Mouse (Mus musculus) spleen, adult 2 months (tissue): Measurements from ENCODE around the gene Arfrp1. TPM values are rescaled to one million over a fixed set of nuclear protein-coding genes. Genes with fewer than 3 reads are reported as not detected.

Experiments used
- DNase-seq, 2 experiments: peaks; one replicate each; pipeline versions ENCODE4 v3.0.0 to v3.0.0-alpha.2; 2012 to 2021; ENCODE audit warnings: low spot score in 2 of 2, low read depth in 1 of 2
- H3K27ac ChIP-seq: fragments of 200-500 bp; 2 replicates; pipeline ENCODE4 v1.5.1; 2012; ENCODE audit warnings: low read length, inconsistent platforms; ENCODE audit not compliant: insufficient read depth
- H3K27me3 ChIP-seq: fragments of 200-500 bp; 2 replicates; pipeline ENCODE4 v1.6.1; 2012; ENCODE audit warnings: mild to moderate bottlenecking, moderate library complexity, low read length, inconsistent platforms; ENCODE audit not compliant: control insufficient read depth, insufficient read depth
- H3K36me3 ChIP-seq: fragments of 200-500 bp; 2 replicates; pipeline ENCODE4 v1.6.1; 2012; ENCODE audit warnings: mild to moderate bottlenecking, low read length, inconsistent platforms; ENCODE audit not compliant: control insufficient read depth, insufficient read depth
- H3K4me1 ChIP-seq: fragments of 200-500 bp; 2 replicates; pipeline ENCODE4 v1.6.1; 2011; ENCODE audit warnings: inconsistent platforms; ENCODE audit not compliant: control insufficient read depth, insufficient read depth, insufficient read length
- H3K4me3 ChIP-seq: fragments of 200-500 bp; 2 replicates; pipeline ENCODE4 v1.5.1; 2011; ENCODE audit warnings: mild to moderate bottlenecking, inconsistent platforms; ENCODE audit not compliant: insufficient read depth, insufficient read length; ENCODE audit errors: extremely low read depth
- CTCF ChIP-seq: fragments of 200-500 bp; IDR thresholded peaks from 2 replicates; pipeline ENCODE4 v1.5.1; 2011; ENCODE audit warnings: mild to moderate bottlenecking, inconsistent platforms; ENCODE audit not compliant: insufficient read depth, insufficient read length, insufficient replicate concordance; ENCODE audit errors: extremely low read depth
- POLR2A ChIP-seq: fragments of 200-500 bp; IDR thresholded peaks from 2 replicates; pipeline ENCODE4 v1.6.1; 2011; ENCODE audit warnings: low read depth, low read length, inconsistent platforms
- WGBS: fragments of 180-500 bp; shearing (Covaris S2); methylation state at CpG from one replicate; pipeline ENCODE4 v1.1.7; 2018; 5-methylcytosine and 5-hydroxymethylcytosine counted together
- polyA plus RNA-seq: library from polyadenylated mRNA; depleted of rRNA; stranded (reverse); fragments of >200 nt; gene quantifications from 2 replicates; pipeline ENCODE4 v1.2.3, GENCODE M21; 2012

Arfrp1 gene
- polyA plus RNA-seq, 1 experiment = 35.4 TPM

DNA sequence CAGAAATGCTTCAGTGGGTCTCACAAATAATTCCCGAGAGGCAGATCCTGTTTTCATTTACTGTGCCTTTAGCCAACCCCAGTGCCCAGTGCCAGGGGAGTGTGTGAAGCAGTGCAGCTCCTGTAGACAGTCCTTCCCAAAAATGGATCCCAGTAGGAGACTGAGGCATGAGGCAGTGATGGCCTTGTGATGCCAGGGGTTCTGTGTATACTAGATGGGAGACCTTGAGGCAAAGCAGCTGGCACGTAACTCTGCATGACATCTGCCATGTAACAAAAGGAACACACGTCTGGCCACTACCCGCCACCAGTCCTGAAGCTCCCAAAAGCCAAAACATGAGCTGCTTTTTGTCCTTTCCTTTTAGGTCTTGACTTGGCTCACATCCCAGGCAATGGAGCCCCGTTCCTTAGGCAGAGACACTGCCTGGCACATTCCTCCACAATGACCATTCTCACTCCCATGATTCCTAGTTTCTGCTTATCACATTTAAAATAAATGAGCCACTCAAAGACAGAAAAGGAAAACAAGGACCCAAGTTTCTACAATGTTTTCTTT, 32.1 kb upstream of the Arfrp1 start:
- TF ChIP-seq CTCF = no peak
- no peak for TF ChIP-seq POLR2A
- H3K27ac ChIP-seq = no peak overlapping the region
- no peak overlapping the region for H3K4me3 ChIP-seq
- no peaks in the 10 kb centered on the region for H3K4me1 ChIP-seq
- WGBS = 88% methylated on average over 5 of the region's 5 CpGs
- H3K27me3 ChIP-seq = no peaks in the 10 kb centered on the region
- DNase-seq = no peak
- no peaks in the 10 kb centered on the region for H3K36me3 ChIP-seq

- 93% methylated on average over 3 of the region's 3 CpGs for WGBS
- no peak for TF ChIP-seq POLR2A
- no peak for TF ChIP-seq CTCF
- H3K27ac ChIP-seq = no peak overlapping the region
These were observed 28.9 kb upstream of the Arfrp1 start for GRCm38 (mm10) chr2:181394086-181394485.

GRCm38 (mm10) chr2:181392600-181393213, 27.5 kb upstream of the Arfrp1 start:
- 30% methylated on average over 4 of the region's 4 CpGs for WGBS
- Histone ChIP-seq H3K4me3 (no peak overlapping the region), H3K27me3 (no peaks in the 10 kb centered on the region), H3K4me1 (no peaks in the 10 kb centered on the region), H3K27ac (no peak overlapping the region), H3K36me3 (no peaks in the 10 kb centered on the region)
- TF ChIP-seq CTCF = peak; percentile 73; the same call in 1 of the 2 replicates
- no peak for TF ChIP-seq POLR2A
- DNase-seq = peak; percentile 61 to 81

More at GRCm38 (mm10) chr2:181394086-181394485, 28.9 kb upstream of the Arfrp1 start:
- H3K4me1 ChIP-seq = no peaks in the 10 kb centered on the region
- no peaks in the 10 kb centered on the region for H3K27me3 ChIP-seq
- no peaks in the 10 kb centered on the region for H3K36me3 ChIP-seq
- no peak overlapping the region for H3K4me3 ChIP-seq
- no peak for DNase-seq

GRCm38 (mm10) chr2:181391541-181391940, 26.3 kb upstream of the Arfrp1 start:
- no peaks in the 10 kb centered on the region for H3K27me3 ChIP-seq
- DNase-seq = no peak
- H3K4me3 ChIP-seq = no peak overlapping the region
- WGBS = 79% methylated on average over 2 of the region's 2 CpGs
- no peaks in the 10 kb centered on the region for H3K36me3 ChIP-seq
- no peak for TF ChIP-seq CTCF
- no peak for TF ChIP-seq POLR2A
- H3K27ac ChIP-seq = no peak overlapping the region
- no peaks in the 10 kb centered on the region for H3K4me1 ChIP-seq

- H3K36me3 ChIP-seq = peaks cover 3% of the 10 kb centered on the region; the same call in 1 of the 2 replicates
- no peak overlapping the region for H3K4me3 ChIP-seq
- DNase-seq = no peak
- H3K27me3 ChIP-seq = no peaks in the 10 kb centered on the region
- no peak overlapping the region for H3K27ac ChIP-seq
- no peaks in the 10 kb centered on the region for H3K4me1 ChIP-seq
- TF ChIP-seq POLR2A (no peak), CTCF (no peak)
- 93% methylated on average over 15 of the region's 15 CpGs for WGBS
These were observed 25.8 kb upstream of the Arfrp1 start for GRCm38 (mm10) chr2:181391022-181391421.

DNA sequence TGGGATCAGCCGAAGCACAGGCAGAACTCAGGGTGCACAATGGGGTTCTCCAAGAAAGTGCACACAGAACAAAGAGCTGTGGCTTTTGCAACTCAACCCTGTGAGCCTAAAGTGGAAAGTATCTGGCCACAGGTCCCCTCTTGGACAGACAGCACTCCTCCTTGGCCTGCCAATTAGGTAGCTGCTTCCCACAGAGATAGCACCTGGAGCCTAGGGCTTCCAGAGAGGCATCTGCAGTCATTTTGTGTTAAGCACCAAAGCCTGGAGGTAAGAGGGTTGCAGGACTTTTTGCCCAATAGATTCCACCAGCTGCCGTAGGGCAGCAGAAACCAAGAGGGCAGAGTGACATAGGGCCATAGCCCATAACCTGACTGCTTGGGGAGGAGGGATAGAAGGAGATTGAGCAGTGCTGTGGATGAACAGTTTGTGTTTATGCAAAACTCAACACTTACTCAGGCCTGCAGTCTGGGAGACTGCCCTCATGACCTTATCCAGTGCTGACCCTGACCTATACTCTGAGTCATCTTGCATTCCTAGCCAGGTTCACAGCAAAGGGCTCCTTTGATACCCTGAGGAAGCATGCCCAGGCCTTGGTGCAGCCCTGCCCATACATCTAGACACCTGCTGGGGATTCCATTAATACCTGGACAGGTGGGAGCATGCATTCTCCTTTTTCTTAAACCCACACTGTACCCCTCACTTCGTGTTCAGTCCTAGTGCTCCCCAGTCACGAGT, 25.1 kb upstream of the Arfrp1 start:
- Histone ChIP-seq H3K4me1 (no peaks in the 10 kb centered on the region), H3K27ac (no peak overlapping the region), H3K27me3 (no peaks in the 10 kb centered on the region), H3K36me3 (peaks cover 5% of the 10 kb centered on the region; the same call in 1 of the 2 replicates), H3K4me3 (no peak overlapping the region)
- 83% methylated on average over 4 of the region's 4 CpGs for WGBS
- no peak for TF ChIP-seq CTCF
- DNase-seq = no peak

DNA sequence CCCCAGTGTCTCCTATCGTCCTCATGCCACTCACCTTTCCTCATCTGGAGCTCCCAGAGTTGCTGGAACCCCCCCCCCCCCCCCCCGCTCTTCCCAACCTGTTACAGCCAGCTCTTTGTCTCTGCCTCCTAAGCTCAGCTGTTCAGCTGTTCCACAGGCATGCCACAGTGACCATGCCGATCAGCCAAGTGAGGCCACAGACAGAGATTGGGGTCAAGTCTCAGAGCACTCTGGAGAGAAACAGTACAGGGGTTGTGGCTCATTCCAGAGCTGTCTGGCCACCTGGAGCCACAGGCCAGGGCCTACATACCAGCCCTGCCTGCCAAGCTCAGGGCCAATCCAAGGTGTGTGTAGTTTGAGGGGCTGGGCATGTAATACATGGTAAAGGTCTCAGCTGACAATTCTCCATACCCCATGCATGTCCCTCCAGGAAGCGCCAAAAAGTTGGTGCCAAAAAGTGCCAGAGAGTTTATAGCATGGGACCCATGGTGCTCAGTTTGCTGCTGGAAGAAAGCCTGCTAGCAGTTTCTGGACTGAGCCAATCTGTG, 21.5 kb upstream of the Arfrp1 start:
- no peak for TF ChIP-seq CTCF
- no peak for TF ChIP-seq POLR2A
- WGBS = 80% methylated on average over 4 of the region's 4 CpGs
- no peak overlapping the region for H3K27ac ChIP-seq
- peaks cover 24% of the 10 kb centered on the region for H3K36me3 ChIP-seq
- H3K4me3 ChIP-seq = no peak overlapping the region
- no peaks in the 10 kb centered on the region; the same call in 1 of the 2 replicates for H3K4me1 ChIP-seq
- no peaks in the 10 kb centered on the region for H3K27me3 ChIP-seq
- no peak for DNase-seq
